Mouse (Mus musculus) forebrain, embryonic 11.5 days (tissue): ENCODE data around the gene Pdcd1lg2. TPM values are rescaled to one million over a fixed set of nuclear protein-coding genes. Genes with fewer than 3 reads are reported as not detected.

Source experiments
- ATAC-seq: fragments of 200-750 bp; cut with Nextera tagmentation; replicated peaks from 2 replicates; pipeline ENCODE4 v1.8.0; 2017; ENCODE audit warnings: moderate TSS enrichment; ENCODE audit not compliant: low FRiP score
- DNase-seq: peaks from one replicate; pipeline ENCODE4 v3.0.0-alpha.2; 2017; ENCODE audit warnings: low spot score
- H3K27ac ChIP-seq: fragments of 300-500 bp; sonication (generic); 2 replicates; pipeline ENCODE4 v1.5.1; 2014; ENCODE audit warnings: low read depth, low read length
- H3K27me3 ChIP-seq: fragments of 300-500 bp; sonication (generic); 2 replicates; pipeline ENCODE4 v1.6.1; 2014; ENCODE audit warnings: mild to moderate bottlenecking, low read length, mixed read lengths; ENCODE audit not compliant: control insufficient read depth, insufficient read depth
- H3K36me3 ChIP-seq: fragments of 300-500 bp; sonication (generic); 2 replicates; pipeline ENCODE4 v1.6.1; 2014; ENCODE audit warnings: mild to moderate bottlenecking, low read length, moderate library complexity, mixed read lengths; ENCODE audit not compliant: control insufficient read depth, insufficient read depth
- H3K4me1 ChIP-seq: fragments of 300-500 bp; sonication (generic); replicated peaks from 2 replicates; pipeline ENCODE4 v1.6.1; 2014; ENCODE audit warnings: low read length, mixed read lengths; ENCODE audit not compliant: control insufficient read depth, insufficient read depth
- H3K4me2 ChIP-seq: fragments of 300-500 bp; sonication (generic); 2 replicates; pipeline ENCODE4 v1.6.1; 2014; ENCODE audit warnings: low read depth, mild to moderate bottlenecking, low read length, moderate library complexity, mixed read lengths; ENCODE audit not compliant: severe bottlenecking
- H3K4me3 ChIP-seq: fragments of 300-500 bp; sonication (generic); 2 replicates; pipeline ENCODE4 v1.5.1; 2014; ENCODE audit warnings: low read depth, low read length
- H3K9ac ChIP-seq: fragments of 300-500 bp; sonication (generic); 2 replicates; pipeline ENCODE4 v1.6.1; 2014; ENCODE audit warnings: low read length
- H3K9me3 ChIP-seq: fragments of 300-500 bp; sonication (generic); 2 replicates; pipeline ENCODE4 v1.6.1; 2016; ENCODE audit warnings: low read length, mixed read lengths; ENCODE audit not compliant: control insufficient read depth
- WGBS: fragments of 180-500 bp; shearing (Covaris S2); extraction: QIAGEN DNeasy Blood & Tissue Kit; methylation state at CpG from one replicate; pipeline ENCODE4 v1.1.7; 2014; 5-methylcytosine and 5-hydroxymethylcytosine counted together
- polyA plus RNA-seq: library from polyadenylated mRNA; unstranded; fragments of >200 nt; fragmentation: Nextera tagmentation; extraction: Ambion mirVana; gene quantifications from 2 replicates; pipeline ENCODE4 v1.2.1, GENCODE M21; 2014

Gene Pdcd1lg2
- polyA plus RNA-seq, 1 experiment from 2014 or later: not detected

DNA sequence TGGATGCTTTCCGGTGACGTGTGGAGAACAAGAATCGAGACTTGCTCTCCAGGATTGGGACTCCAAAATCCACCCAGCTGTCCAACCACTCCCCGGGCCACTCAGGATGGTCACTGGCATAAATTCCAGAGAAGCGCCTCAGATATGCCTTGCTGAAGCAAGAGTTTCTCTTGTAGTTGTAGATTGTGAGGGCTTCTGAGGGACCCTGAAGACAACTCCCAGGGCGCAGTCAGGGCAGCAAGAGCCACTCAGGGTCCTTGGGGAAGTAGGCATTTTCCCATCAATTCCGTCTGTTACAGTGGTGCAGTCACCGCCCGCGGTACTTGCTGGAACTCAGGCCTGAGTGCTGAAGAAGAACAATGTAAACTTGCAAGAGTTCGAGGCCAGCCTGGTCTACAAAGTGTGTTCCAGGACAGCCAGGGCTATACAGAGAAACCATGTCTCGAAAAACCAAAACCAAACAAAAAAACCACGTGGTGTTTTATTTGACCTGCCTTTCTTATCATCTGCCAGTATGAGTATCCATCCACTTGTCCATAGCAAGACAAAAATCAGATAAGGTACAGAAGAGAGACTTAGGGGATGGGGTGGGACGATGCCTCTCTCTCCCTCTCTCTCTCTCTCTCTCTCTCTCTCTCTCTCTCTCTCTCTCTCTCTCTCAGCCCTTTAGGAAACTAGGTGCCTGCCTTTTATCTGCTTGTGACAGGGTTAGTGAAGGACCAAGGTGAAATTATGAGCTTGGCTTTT is 76.8 kb downstream of the Pdcd1lg2 start:
- DNase-seq: no peak
- Histone ChIP-seq H3K27ac (no peak overlapping the region), H3K36me3 (no peaks in the 10 kb centered on the region), H3K4me2 (no peak overlapping the region), H3K9me3 (no peaks in the 10 kb centered on the region), H3K4me1 (no peaks in the 10 kb centered on the region), H3K4me3 (no peak overlapping the region), H3K27me3 (no peaks in the 10 kb centered on the region), H3K9ac (no peak overlapping the region)
- ATAC-seq: no peak
- WGBS: 89% methylated on average over 14 of the region's 14 CpGs

DNA sequence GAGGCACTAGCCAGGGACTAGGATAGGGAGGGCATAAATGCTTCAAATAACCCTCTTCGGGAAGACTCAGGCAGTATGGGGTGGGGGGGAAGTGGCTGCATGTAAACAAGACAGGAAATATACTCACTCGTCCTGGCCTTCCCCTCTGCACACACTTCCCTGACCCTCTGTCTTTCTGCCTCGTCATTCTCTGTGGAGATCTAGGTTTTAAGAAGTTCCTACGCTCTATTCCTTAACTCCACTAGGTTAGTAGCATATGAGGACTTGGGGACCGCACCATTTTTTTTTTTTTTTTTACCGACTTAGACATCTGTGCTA is 77.3 kb downstream of the Pdcd1lg2 start:
- 64% methylated on average over 6 of the region's 6 CpGs for WGBS

DNA sequence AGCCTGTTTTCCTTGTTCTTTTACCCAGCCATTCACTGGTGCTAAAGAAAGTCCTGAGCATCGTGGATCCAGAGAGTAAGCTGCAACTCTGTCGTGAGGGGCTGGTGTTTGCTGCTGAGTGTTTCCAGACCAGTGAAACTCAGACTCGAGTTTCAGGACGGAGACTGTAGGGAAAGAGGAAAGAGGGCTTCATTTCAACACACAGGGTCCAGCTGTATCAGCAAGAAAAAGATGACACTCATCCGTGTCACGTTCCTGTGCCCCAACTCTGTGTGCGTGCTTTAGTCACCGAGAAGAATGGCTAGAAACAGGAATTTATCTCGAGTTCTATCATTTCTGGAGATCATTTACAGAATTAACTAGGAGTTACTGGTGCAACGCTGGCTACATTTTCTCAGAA is 77.7 kb downstream of the Pdcd1lg2 start:
- Histone ChIP-seq H3K27me3 (no peaks in the 10 kb centered on the region), H3K4me1 (no peaks in the 10 kb centered on the region)
- WGBS: 79% methylated on average over 10 of the region's 10 CpGs

More for the DNA sequence above, 77.3 kb downstream of the Pdcd1lg2 start:
- DNase-seq (no peak), ATAC-seq (no peak)
- Histone ChIP-seq H3K9ac (no peak overlapping the region), H3K9me3 (no peaks in the 10 kb centered on the region), H3K36me3 (no peaks in the 10 kb centered on the region), H3K27me3 (no peaks in the 10 kb centered on the region), H3K27ac (no peak overlapping the region), H3K4me1 (no peaks in the 10 kb centered on the region), H3K4me2 (no peak overlapping the region), H3K4me3 (no peak overlapping the region)

DNA sequence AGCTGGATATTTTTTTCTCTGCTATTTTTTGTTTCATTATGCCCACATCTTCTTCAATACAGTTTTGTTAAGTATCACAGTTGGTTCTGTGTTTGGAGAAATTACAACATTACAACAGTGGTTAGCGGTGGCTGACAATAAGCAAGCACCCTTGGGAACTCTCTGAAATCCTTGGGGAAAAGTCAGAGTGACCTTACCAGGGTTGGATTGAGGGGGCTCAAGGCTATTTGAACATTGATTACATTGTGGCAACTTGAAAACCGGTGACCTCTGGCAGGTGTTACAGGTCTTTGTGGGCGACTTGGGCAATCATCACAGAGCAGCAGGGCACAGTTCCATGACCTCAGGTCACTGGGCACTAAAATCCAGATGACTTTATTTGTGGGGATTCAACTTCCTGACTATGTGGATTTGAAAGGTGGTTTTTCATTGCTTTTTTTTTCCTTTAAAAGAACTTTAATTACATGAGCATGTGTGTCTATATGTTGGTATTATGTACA is 79.1 kb downstream of the Pdcd1lg2 start:
- H3K9me3 ChIP-seq: no peaks in the 10 kb centered on the region

More for the DNA sequence above, 77.7 kb downstream of the Pdcd1lg2 start:
- H3K4me2 ChIP-seq: no peak overlapping the region
- no peaks in the 10 kb centered on the region for H3K36me3 ChIP-seq
- DNase-seq: no peak
- H3K27ac ChIP-seq: no peak overlapping the region
- H3K9me3 ChIP-seq: no peaks in the 10 kb centered on the region
- H3K4me3 ChIP-seq: no peak overlapping the region
- H3K9ac ChIP-seq: no peak overlapping the region
- ATAC-seq: no peak

DNA sequence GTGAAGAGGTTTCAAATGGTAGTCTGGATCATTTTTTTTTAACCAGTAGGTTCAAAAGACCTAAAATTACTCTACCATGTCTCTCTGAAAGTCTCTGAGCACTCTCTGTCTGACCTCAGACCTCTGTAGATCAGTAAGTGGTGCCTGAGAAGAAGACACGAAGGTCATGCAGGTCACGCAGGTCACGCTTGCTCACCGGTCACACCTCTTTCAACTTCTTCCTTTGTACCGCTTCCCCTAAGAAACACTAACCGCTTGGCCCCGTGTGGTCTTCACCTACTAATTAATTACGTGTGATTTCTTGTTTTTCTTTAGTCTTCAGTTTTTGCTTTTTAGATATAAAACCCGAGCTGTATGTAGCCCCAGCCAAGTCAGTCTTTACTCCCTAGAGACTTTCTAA is 80.7 kb downstream of the Pdcd1lg2 start:
- ATAC-seq: no peak
- WGBS: 81% methylated on average over 9 of the region's 9 CpGs
- no peaks in the 10 kb centered on the region for H3K36me3 ChIP-seq

More for the DNA sequence above, 79.1 kb downstream of the Pdcd1lg2 start:
- no peak overlapping the region for H3K27ac ChIP-seq
- H3K27me3 ChIP-seq: no peaks in the 10 kb centered on the region
- H3K4me2 ChIP-seq: no peak overlapping the region
- DNase-seq (no peak), ATAC-seq (no peak)
- no peaks in the 10 kb centered on the region for H3K36me3 ChIP-seq
- H3K9ac ChIP-seq: no peak overlapping the region
- 87% methylated on average over 3 of the region's 3 CpGs for WGBS
- H3K4me1 ChIP-seq: no peaks in the 10 kb centered on the region
- H3K4me3 ChIP-seq: no peak overlapping the region

DNA sequence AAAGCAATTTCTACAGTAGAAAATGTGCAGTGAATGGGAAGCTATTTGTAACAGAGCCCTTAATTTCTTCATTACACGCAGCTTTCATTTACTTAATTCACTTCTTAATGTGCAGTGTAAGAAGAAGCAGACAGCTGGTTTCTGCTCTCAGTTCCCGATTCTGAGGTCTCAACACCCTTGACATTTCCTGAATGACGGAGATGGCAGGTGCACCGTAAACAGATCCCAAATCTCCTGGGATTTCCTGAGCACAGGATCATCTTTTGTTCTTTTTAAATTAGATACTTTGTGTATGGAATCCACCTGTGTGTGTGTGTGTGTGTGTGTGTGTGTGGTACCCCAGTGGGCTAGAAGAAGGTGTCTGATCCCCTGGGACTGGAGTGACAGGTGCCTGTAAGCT is 83.7 kb downstream of the Pdcd1lg2 start:
- Histone ChIP-seq H3K27ac (no peak overlapping the region), H3K9ac (no peak overlapping the region), H3K9me3 (no peaks in the 10 kb centered on the region), H3K27me3 (no peaks in the 10 kb centered on the region), H3K4me3 (no peak overlapping the region), H3K4me2 (no peak overlapping the region), H3K36me3 (no peaks in the 10 kb centered on the region), H3K4me1 (no peaks in the 10 kb centered on the region)
- ATAC-seq: no peak
- no peak for DNase-seq
- 80% methylated on average over 4 of the region's 4 CpGs for WGBS

More for the DNA sequence above, 80.7 kb downstream of the Pdcd1lg2 start:
- H3K9ac ChIP-seq: no peak overlapping the region
- no peaks in the 10 kb centered on the region for H3K4me1 ChIP-seq
- no peaks in the 10 kb centered on the region for H3K9me3 ChIP-seq
- H3K27ac ChIP-seq: no peak overlapping the region
- no peak for DNase-seq
- no peak overlapping the region for H3K4me3 ChIP-seq
- H3K27me3 ChIP-seq: no peaks in the 10 kb centered on the region
- no peak overlapping the region for H3K4me2 ChIP-seq

DNA sequence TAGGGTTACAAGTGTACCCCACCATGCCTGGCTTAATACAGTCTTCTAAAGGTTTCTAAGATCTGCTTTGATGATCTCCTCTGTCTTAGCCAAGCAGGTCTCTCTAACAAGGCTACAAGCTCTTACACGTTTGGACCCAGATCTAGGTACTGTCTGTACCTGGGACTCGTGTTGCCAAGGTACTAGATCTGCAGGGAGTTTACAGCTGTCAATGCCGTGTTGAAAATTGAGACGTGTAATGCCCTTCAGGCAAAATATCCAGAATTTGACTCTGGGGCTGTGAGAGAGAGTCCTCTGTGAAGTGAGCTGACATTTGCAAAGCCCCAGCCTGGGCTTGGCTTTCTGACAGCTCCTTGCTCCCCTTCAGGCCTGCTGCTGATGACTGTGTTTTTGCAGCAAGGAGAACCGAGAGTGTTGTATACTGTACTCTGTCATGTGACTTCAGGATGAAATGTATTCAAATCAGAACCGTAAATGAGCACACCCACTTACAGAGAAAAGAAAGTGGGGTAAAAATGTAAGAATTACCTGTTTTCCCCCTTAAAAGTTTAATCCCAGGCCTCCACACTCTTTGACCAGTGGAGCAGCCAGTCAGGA is 85.4 kb downstream of the Pdcd1lg2 start:
- 81% methylated on average over 6 of the region's 6 CpGs for WGBS
- no peak overlapping the region for H3K4me3 ChIP-seq
- no peak overlapping the region for H3K4me2 ChIP-seq
- no peaks in the 10 kb centered on the region for H3K4me1 ChIP-seq
- H3K36me3 ChIP-seq: no peaks in the 10 kb centered on the region
- H3K9me3 ChIP-seq: no peaks in the 10 kb centered on the region
- no peak overlapping the region for H3K27ac ChIP-seq
- no peaks in the 10 kb centered on the region for H3K27me3 ChIP-seq
- DNase-seq (no peak), ATAC-seq (no peak)
- no peak overlapping the region for H3K9ac ChIP-seq

DNA sequence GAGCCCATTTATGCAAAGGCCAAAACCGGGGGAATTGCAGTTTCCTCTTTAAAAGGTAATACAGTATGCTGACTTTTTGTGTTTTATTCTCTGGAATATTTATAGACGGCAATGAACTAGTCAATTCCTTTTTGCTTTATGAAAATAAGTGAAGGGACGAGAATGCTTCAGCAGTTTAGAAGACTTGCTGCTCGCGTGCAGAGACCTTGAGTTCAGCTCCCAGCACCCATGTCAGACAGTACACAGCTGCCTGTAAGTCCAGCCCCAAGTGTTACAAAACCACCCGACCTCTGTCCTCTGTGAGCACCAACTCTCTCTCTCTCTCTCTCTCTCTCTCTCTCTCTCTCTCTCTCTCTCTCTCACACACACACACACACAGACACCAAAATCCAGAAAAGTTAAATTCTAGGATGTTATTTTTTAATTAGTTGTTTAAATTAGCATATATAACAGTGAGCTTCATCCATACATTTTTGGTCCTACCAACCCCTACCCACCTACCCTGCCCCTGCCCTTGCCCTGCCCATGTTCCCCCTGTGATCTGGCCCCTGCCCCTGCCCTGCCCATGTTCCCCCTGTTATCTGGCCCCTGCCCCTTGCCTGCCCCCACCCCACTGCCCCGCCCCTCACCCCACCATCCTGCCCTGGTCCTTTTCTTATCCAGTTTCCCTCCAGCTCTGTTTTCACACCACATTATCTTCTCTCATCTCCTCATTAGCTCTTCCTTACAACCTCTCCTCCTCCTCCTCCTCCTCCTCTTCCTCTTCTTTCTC is 86.3 kb downstream of the Pdcd1lg2 start:
- Histone ChIP-seq H3K27me3 (no peaks in the 10 kb centered on the region), H3K27ac (no peak overlapping the region), H3K4me1 (no peaks in the 10 kb centered on the region), H3K9me3 (no peaks in the 10 kb centered on the region), H3K36me3 (no peaks in the 10 kb centered on the region), H3K4me3 (no peak overlapping the region), H3K4me2 (no peak overlapping the region), H3K9ac (no peak overlapping the region)
- DNase-seq (no peak), ATAC-seq (no peak)
- WGBS: 81% methylated on average over 7 of the region's 7 CpGs
